Mouse (Mus musculus) adrenal gland, postnatal 36 days (tissue): Measurements from ENCODE around the gene Lhx9. TPM values are rescaled to one million over a fixed set of nuclear protein-coding genes. Genes with fewer than 3 reads are reported as not detected.
A peak's percentile ranks its signal among the peaks of the same experiment; 100 is the strongest.

Experiments
- DNase-seq, 2 experiments: peaks; one replicate each; pipeline ENCODE4 v3.0.0; 2021; ENCODE audit warnings: mixed read lengths in 1 of 2
- long read RNA-seq, 2 experiments: library from polyadenylated mRNA; stranded (forward); transcript quantifications; one replicate each; pipeline ENCODE4 v2.0.0; 2021; ENCODE audit warnings: borderline sequencing depth in 2 of 2
- total RNA-seq, 2 experiments: library from RNA; stranded (reverse); gene quantifications; 2 replicates each; pipeline ENCODE4 v1.2.3; 2021

The Lhx9 gene
- under 1 TPM in 1 of 2 experiments, not detected in 1; 0.07 TPM for total RNA-seq
- long read RNA-seq, experiment 1, result 0 reads
- long read RNA-seq, experiment 2, result 0 reads

- peak in 1 of 2 experiments; percentile 23 for DNase-seq
Measured at GRCm38 (mm10) chr1:138848511-138849109, at the start of gene Lhx9. Gene Lhx9 (minus strand): TSS chr1:138848577.

- peak in 1 of 2 experiments; percentile 4 for DNase-seq
Measured at GRCm38 (mm10) chr1:138896088-138896487, 47.7 kb upstream of the Lhx9 start.

GRCm38 (mm10) chr1:138877470-138878254, 29.3 kb upstream of the Lhx9 start:
- DNase-seq, result no peak

- no peak for DNase-seq
Measured at GRCm38 (mm10) chr1:138876371-138877045, 28.1 kb upstream of the Lhx9 start.

- DNase-seq, result peak; percentile 87 to 92
Measured at GRCm38 (mm10) chr1:138856101-138856950, 7.9 kb upstream of the Lhx9 start, which contains the start of gene 2310009B15Rik. Gene 2310009B15Rik (minus strand): TSS chr1:138856852.

GRCm38 (mm10) chr1:138850823-138851222, 2.4 kb upstream of the Lhx9 start:
- DNase-seq, result no peak

GRCm38 (mm10) chr1:138850161-138850539, 1.8 kb upstream of the Lhx9 start:
- DNase-seq, result no peak

- no peak for DNase-seq
Measured at GRCm38 (mm10) chr1:138849531-138850160, 1.3 kb upstream of the Lhx9 start.

- no peak for DNase-seq
Measured at GRCm38 (mm10) chr1:138848026-138848425, 351 bp downstream of the Lhx9 start.

- no peak for DNase-seq
Measured at GRCm38 (mm10) chr1:138847146-138847545, 1.2 kb downstream of the Lhx9 start.

- no peak for DNase-seq
Measured at GRCm38 (mm10) chr1:138846581-138846980, 1.8 kb downstream of the Lhx9 start.

- no peak for DNase-seq
Measured at GRCm38 (mm10) chr1:138846131-138846530, 2.2 kb downstream of the Lhx9 start.

GRCm38 (mm10) chr1:138845481-138845880, 2.9 kb downstream of the Lhx9 start:
- no peak for DNase-seq

GRCm38 (mm10) chr1:138844166-138844565, 4.2 kb downstream of the Lhx9 start:
- no peak for DNase-seq

- peak in 1 of 2 experiments; percentile 28 for DNase-seq
Measured at GRCm38 (mm10) chr1:138843361-138844091, 4.9 kb downstream of the Lhx9 start.

GRCm38 (mm10) chr1:138842756-138843155, 5.6 kb downstream of the Lhx9 start:
- DNase-seq, result no peak

- no peak for DNase-seq
Measured at GRCm38 (mm10) chr1:138842315-138842714, 6.1 kb downstream of the Lhx9 start.

GRCm38 (mm10) chr1:138841306-138842095, 6.9 kb downstream of the Lhx9 start:
- DNase-seq, result peak; percentile 30 to 32

GRCm38 (mm10) chr1:138840440-138841305, 7.7 kb downstream of the Lhx9 start:
- no peak for DNase-seq
